Mouse (Mus musculus) B cell, adult (primary cell): ENCODE measurements around the gene Ms4a8a. TPM values are rescaled to one million over a fixed set of nuclear protein-coding genes. Genes with fewer than 3 reads are reported as not detected.

Experiments
- total RNA-seq: library from RNA; stranded (reverse); gene quantifications from 4 replicates; pipeline ENCODE4 v1.2.4, GENCODE M21; 2023; ENCODE audit not compliant: inconsistent age

Ms4a8a gene
- 0.66 to 0.70 TPM (median 0.66 TPM) in 3 of 4 replicates, not detected in the other for total RNA-seq

DNA sequence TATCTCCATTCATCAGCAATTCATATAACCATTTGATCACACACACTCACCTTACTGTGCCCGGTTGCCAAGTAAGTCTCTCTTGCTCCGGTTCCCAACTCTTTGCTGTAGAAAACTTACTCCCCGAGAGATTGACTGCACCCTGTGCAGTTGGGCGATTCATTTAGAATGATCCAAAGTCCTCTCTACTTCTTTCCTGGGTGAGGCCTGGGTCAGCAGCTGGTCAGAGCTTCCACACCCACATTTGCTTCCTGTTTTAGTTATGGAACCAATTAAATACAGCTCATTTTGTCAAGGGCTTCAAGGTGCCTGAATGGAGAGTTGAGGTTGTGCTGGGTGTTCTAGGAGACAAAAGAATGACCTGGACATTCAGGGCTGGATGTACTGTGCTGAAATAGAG, at the start of gene Ms4a8a:
Gene Ms4a8a, minus strand, starts transcription at position 169 of the 400 bp plus-strand sequence.

DNA sequence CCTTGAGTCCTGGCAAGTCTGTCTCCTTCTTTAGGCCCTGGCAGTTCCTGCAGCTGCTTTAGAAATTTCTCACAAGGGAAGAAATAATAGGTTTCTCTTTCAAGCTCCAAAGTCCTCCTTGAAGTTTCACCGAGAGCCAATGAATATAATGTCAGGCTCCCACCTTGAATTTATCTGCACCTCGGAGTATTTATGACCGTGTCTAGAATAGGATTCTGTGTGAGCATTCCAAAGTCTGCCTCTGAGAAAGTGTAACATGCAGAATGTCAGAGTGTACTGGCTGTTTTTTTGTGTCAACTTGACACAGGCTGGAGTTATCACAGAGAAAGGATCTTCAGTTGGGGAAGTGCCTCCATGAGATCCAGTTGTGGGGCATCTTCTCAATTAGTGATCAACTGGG, 63.0 kb downstream of the Ms4a8a start, which contains the start of gene Ms4a18:
Gene Ms4a18, minus strand, starts transcription at position 141 of the 400 bp plus-strand sequence.

Other genes with a start within 250 kb of the Ms4a8a start
- gene Slc15a3, start 241.4 kb downstream of the Ms4a8a start, total RNA-seq = 32.6 to 38.8 TPM (median 35.8 TPM) in 4 replicates
- 0.18 to 0.42 TPM (median 0.28 TPM) in 4 replicates for gene Tmem132a, start 211.2 kb downstream of the Ms4a8a start, total RNA-seq
- 22.2 to 23.6 TPM (median 22.7 TPM) in 4 replicates for gene Tmem109, start 199.1 kb downstream of the Ms4a8a start, total RNA-seq
- 109 to 141 TPM (median 122 TPM) in 4 replicates for gene Prpf19, start 185.9 kb downstream of the Ms4a8a start, total RNA-seq
- gene Zp1, start 160.5 kb downstream of the Ms4a8a start, total RNA-seq = not detected in 4 replicates
- not detected in 4 replicates for gene Ptgdr2, start 143.9 kb downstream of the Ms4a8a start, total RNA-seq
- 42.8 to 47.7 TPM (median 43.6 TPM) in 4 replicates for gene Ccdc86, start 131.8 kb downstream of the Ms4a8a start, total RNA-seq
- not detected in 4 replicates for gene Ms4a10, start 106.4 kb downstream of the Ms4a8a start, total RNA-seq
- gene Ms4a15, start 87.9 kb downstream of the Ms4a8a start, total RNA-seq = not detected in 4 replicates
- gene Ms4a18, start 63.1 kb downstream of the Ms4a8a start, total RNA-seq = not detected in 4 replicates
- not detected in 4 replicates for gene 1700017D01Rik, start 49.8 kb upstream of the Ms4a8a start, total RNA-seq
- not detected in 4 replicates for gene 1700025F22Rik, start 84.2 kb upstream of the Ms4a8a start, total RNA-seq
- gene Ms4a13, start 115.6 kb upstream of the Ms4a8a start, total RNA-seq = not detected in 4 replicates
- 0.29 to 1.0 TPM (median 0.43 TPM) in 4 replicates for gene Ms4a12, start 151.3 kb upstream of the Ms4a8a start, total RNA-seq
- gene Ms4a1, start 185.1 kb upstream of the Ms4a8a start, total RNA-seq = 698 to 773 TPM (median 771 TPM) in 4 replicates
- not detected in 4 replicates for gene Ms4a5, start 202.8 kb upstream of the Ms4a8a start, total RNA-seq
- gene Ms4a14, start 233.4 kb upstream of the Ms4a8a start, total RNA-seq = 0.45 to 0.80 TPM (median 0.62 TPM) in 4 replicates